Mouse (Mus musculus): ENCODE measurements around the gene Olfr70.
A peak's percentile ranks its signal among the peaks of the same experiment; 100 is the strongest.

The Olfr70 gene

DNA sequence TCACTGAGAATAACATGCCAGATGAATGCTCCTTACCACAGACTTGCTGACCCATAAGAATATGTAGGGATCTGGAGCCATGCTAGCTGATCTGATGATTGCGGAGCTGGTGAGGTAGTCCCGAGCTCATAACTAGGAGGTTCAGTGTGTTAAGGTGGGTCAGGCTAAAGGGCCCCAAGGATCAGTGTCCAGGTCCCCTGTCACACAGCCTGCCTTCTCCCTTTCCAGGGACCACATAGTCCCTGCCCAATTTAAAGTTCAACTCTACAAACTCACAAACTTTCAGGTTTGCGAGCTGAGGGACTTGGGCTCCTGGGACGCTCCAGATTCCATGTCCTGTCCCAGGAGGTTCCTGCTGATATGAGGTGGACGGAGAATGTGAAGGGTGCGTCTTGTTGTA, at the start of gene Olfr70:
Olfr70 (minus strand) TSS at position 101 of the 400 bp plus-strand sequence.
- no peak for DNase-seq (ENCODE audit: low read depth)

DNA sequence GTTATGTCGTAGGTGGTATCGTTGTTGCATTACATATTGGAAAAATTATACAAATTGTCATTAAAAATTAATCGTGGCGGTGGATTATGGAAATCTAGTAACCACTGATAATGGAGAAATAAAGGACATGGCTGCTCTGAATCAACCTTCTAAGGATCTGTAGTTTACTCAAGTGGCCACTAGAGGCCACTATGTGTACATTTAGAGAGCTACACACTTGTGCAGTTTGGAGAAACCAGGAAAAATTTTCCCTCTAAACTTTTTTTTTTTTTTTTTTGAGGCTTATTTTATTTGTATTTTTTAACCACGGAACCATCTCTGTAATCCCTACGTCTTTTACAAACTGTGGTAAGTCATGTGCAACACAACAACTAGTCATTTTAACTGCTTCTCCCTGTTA, 44.6 kb upstream of the Olfr70 start:
- peak; percentile 32 for DNase-seq (ENCODE audit: low read depth)

- no peak for DNase-seq (ENCODE audit: low read depth)
Observed at GRCm38 (mm10) chr4:43743099-43743498, 42.5 kb upstream of the Olfr70 start.

- no peak for DNase-seq (ENCODE audit: low read depth)
Observed at GRCm38 (mm10) chr4:43742637-43743036, 42.0 kb upstream of the Olfr70 start.

DNA sequence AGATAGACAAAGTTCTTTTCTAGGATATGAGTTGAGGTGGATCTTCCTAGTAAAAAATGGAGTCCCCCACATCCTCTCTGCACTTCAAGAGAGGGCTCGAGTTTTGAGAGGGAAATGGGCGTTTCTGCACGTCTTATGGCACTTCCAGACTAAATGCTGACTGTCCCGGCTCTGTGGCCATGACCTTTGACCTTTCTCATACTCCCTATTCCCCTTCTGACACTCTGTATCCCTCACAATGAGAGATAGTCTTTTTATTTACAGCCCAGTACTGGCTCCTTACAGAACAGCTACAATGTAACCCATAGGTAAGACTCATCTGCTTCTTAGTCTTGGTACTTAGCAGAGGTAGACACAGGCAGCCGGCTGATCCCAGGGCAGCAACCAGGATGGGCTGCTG, 40.9 kb upstream of the Olfr70 start:
- no peak for DNase-seq (ENCODE audit: low read depth)

GRCm38 (mm10) chr4:43738989-43739674, 38.5 kb upstream of the Olfr70 start:
- no peak for DNase-seq (ENCODE audit: low read depth)

DNA sequence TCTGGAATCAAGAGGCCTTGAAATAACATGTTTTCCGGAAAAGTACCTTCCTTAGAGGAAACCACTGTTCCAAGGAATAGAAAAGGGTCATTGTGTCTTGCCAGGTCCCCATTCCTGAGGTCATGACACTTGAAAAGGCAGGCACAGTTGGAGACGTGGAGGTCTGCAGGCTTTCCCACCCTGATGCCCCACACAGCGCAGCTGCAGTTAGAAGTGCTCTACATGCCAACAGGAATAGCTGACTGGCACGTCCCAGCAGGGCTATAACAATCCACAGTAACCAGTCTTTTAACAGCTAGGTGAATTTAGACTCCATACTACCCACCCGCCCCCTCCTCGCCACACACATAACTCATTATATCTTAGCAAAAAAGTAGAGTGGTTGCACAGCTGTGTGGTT, 36.5 kb upstream of the Olfr70 start:
- no peak for DNase-seq (ENCODE audit: low read depth)

DNA sequence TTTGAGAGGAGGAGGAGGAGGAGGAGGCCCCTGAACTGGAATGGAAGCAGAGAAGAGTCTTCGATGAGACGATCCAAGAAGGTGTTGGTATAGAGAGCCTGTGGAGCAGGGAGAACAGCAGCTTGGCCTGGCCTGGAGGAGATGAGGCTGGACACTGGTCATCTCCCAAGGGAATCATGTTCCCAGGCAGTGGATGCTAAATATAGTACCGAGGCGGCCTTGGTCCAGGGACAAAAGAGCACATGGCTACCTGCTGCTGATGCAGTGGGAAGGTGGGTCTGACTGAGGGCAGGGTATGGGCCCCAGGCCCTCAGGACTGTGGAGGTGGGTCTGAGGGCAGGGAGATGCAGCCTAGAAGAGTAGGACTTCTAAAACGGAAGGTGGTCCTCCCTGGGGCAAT, 32.6 kb upstream of the Olfr70 start:
- DNase-seq (ENCODE audit: low read depth) = no peak

GRCm38 (mm10) chr4:43732171-43732570, 31.6 kb upstream of the Olfr70 start:
- no peak for DNase-seq (ENCODE audit: low read depth)

GRCm38 (mm10) chr4:43730750-43731297, 30.2 kb upstream of the Olfr70 start:
- no peak for DNase-seq (ENCODE audit: low read depth)

GRCm38 (mm10) chr4:43729794-43730550, 29.4 kb upstream of the Olfr70 start, which contains the start of gene Spaar:
Spaar (plus strand) TSS chr4:43730034.
- DNase-seq (ENCODE audit: low read depth) = no peak

DNA sequence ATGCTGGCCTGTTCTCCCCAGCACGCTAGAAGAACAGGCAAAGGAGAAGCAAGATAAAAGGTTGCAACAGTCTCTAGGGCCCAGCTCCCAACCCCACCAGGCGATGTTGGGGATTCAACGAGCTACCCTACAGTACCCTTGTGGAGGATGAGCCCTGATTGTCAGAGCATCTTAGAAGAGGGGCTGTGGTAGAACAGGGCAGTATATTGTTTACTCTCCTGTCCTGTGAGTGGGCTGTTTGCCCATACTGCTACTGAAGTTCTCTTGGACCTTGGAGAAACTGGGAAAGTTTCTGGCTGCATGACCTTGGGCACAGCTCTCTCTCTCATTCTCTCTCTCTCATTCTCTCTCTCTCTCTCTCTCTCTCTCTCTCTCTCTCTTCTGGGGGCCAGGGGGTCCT, 28.5 kb upstream of the Olfr70 start:
- no peak for DNase-seq (ENCODE audit: low read depth)

DNA sequence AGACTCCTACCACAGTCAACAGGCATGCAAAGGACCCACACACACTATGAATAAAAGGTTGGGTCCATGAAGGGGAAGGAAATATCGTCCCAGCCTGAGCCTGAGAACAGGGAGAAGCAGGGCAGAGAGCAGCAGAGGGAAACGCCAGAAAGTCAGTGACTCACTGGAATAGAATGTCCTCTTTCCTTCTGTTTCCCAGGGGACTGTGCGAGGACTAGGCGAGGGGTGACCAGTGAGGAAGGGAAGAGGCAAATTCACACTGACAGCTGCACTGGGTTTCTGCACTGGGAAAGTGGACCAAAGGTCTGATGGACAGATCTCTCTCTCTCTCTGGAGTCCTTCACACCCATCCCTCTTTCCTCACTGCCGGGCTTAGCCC, 28.0 kb upstream of the Olfr70 start:
- no peak for DNase-seq (ENCODE audit: low read depth)

GRCm38 (mm10) chr4:43727718-43728575, 27.3 kb upstream of the Olfr70 start:
- no peak for DNase-seq (ENCODE audit: low read depth)

GRCm38 (mm10) chr4:43726995-43727394, 26.4 kb upstream of the Olfr70 start, which contains the start of gene Hrct1:
Hrct1 (plus strand) TSS chr4:43727188.
- DNase-seq (ENCODE audit: low read depth) = no peak

- no peak for DNase-seq (ENCODE audit: low read depth)
Observed at GRCm38 (mm10) chr4:43726228-43726993, 25.8 kb upstream of the Olfr70 start.

DNA sequence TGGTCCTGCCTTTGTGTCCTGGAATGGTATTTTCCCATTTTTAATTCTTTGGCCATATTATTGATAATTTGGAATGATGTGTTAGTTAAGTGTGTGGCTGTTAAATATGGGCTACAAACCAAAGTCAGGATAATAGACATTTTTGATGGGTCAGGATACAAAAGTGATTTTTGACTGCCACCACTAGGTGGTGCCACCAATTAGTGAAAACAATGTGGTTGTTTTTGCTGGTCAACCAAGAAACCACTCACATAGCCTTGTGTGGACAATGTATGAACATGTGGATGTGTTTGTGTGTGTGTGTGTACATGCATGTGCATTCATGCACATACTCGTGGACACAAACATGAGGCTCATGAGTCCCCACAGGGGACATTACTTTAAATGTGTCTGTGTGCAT, 24.2 kb upstream of the Olfr70 start:
- DNase-seq (ENCODE audit: low read depth) = peak; percentile 29

DNA sequence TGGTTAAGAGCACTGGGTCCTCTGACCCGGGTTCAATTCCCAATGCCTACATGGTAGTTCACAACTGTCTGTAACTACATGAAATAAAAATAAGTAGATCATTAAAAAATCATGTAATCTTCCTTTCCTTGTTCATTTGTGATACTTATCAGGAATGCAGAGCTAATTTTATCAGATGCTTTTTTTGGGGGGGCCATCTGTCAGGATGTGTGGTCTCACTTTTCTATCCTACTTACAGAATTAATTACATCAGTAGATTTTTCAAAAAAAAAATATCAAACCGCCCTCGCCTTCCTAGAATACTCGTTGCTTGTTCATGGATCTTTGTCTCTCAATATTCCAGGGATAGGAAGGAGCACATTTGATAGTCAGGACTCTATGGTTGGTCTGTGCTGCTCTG, 21.6 kb upstream of the Olfr70 start:
- no peak for DNase-seq (ENCODE audit: low read depth)

DNA sequence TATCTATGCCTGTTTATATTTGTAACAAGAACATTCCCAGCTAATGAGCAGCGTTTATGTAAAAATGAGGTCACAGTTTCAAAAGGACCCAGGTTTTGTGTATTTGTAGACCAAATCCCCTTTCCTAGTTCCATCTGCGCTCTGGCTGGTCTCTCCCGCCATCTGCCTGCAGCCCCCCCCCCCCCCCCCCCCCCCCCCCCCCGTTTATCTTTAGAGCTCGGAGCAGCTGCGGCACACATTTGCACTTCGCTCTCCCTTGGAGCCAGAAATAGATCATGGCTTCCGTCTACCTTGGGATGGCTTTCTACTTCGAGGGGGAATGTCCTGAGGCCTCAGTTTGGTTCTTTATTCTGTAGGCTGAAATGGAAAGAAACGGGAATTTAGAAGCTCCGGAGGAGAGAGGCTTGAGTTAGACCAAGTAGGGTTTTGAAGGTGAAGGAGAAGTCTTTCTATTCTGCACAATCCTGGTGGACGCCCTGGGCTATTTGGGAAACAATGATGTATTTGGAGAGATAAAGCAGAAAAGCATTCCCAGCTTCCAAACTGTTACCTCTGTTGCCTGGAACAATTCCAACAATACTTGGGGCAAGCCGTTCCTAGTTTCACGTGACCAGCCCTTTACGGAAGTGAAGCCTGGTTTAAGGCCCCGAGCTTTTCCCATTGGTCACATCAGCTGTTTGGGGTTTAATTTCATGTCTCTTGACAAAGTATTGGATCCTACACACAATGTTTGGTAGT, 20.1 kb upstream of the Olfr70 start:
- DNase-seq (ENCODE audit: low read depth) = no peak

- no peak for DNase-seq (ENCODE audit: low read depth)
Observed at GRCm38 (mm10) chr4:43713652-43714219, 13.1 kb upstream of the Olfr70 start.

Data from naive thymus-derived CD4-positive, alpha-beta T cell, adult 2 months (primary cell).